Mouse (Mus musculus): ENCODE measurements around the gene Tesmin.
A peak's percentile ranks its signal among the peaks of the same experiment; 100 is the strongest.

- TF ChIP-seq CTCF (IDR thresholded peaks at IDR 0.05; ENCODE audit: low read depth): peak; percentile 23; the same call in 1 of the 2 replicates
- TF ChIP-seq EP300 (IDR thresholded peaks at IDR 0.05; ENCODE audit: low read depth): no peak
These were observed 40.9 kb upstream of the Tesmin start for GRCm38 (mm10) chr19:3347784-3348183.
